Mouse (Mus musculus) midbrain, embryonic 12.5 days (tissue): ENCODE results near the gene Akt3. TPM values are rescaled to one million over a fixed set of nuclear protein-coding genes. Genes with fewer than 3 reads are reported as not detected.

Experiments
- ATAC-seq: fragments of 200-750 bp; cut with Nextera tagmentation; 2 replicates; pipeline ENCODE4 v1.8.0; 2017; ENCODE audit warnings: low read depth, moderate TSS enrichment, moderate library complexity; ENCODE audit not compliant: low FRiP score
- H3K27ac ChIP-seq: fragments of 300-500 bp; sonication (generic); replicated peaks from 2 replicates; pipeline ENCODE4 v1.5.1; 2016; ENCODE audit warnings: mild to moderate bottlenecking
- H3K27me3 ChIP-seq: fragments of 300-500 bp; sonication (generic); 2 replicates; pipeline ENCODE4 v1.6.1; 2016; ENCODE audit warnings: mild to moderate bottlenecking
- H3K36me3 ChIP-seq: fragments of 300-500 bp; sonication (generic); 2 replicates; pipeline ENCODE4 v1.6.1; 2016
- H3K4me1 ChIP-seq: fragments of 300-500 bp; sonication (generic); 2 replicates; pipeline ENCODE4 v1.6.1; 2016
- H3K4me2 ChIP-seq: fragments of 300-500 bp; sonication (generic); replicated peaks from 2 replicates; pipeline ENCODE4 v1.6.1; 2016; ENCODE audit warnings: mild to moderate bottlenecking, moderate library complexity
- H3K4me3 ChIP-seq: fragments of 300-500 bp; sonication (generic); 2 replicates; pipeline ENCODE4 v1.5.1; 2016; ENCODE audit warnings: mild to moderate bottlenecking
- H3K9ac ChIP-seq: fragments of 300-500 bp; sonication (generic); replicated peaks from 2 replicates; pipeline ENCODE4 v1.6.1; 2016; ENCODE audit warnings: mild to moderate bottlenecking, moderate library complexity
- H3K9me3 ChIP-seq: fragments of 300-500 bp; sonication (generic); 2 replicates; pipeline ENCODE4 v1.6.1; 2016; ENCODE audit warnings: mild to moderate bottlenecking
- WGBS: fragments of 180-500 bp; shearing (Covaris S2); methylation state at CpG from one replicate; pipeline ENCODE4 v1.1.7; 2016; 5-methylcytosine and 5-hydroxymethylcytosine counted together
- polyA plus RNA-seq: library from polyadenylated mRNA; unstranded; fragments of >200 nt; fragmentation: Nextera tagmentation; extraction: Ambion mirVana; gene quantifications from 2 replicates; pipeline ENCODE4 v1.2.1, GENCODE M21; 2016

The Akt3 gene
- polyA plus RNA-seq, 1 experiment from 2014 or later = 32.5 TPM

DNA sequence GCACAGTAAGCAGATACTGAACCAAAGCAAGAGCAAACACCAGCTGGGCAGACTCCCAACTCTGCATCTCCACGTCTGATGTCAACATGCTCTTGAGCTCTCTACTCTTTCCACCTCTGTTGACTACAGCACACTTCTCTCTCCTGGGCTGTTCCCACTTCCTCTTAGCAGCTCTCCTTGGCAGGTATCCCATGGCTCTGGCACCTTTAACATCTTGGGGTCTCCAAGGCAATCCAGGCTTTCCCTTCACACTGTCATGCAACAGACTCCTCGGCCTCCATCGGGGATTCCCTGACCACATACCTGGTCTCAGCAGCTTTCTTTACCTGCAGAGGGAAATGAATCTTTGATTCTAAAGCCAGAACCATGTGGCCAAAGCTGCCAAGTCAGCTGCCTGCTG, 250.6 kb downstream of the Akt3 start:
- no peaks in the 10 kb centered on the region for H3K36me3 ChIP-seq
- H3K9me3 ChIP-seq = no peaks in the 10 kb centered on the region
- H3K4me2 ChIP-seq = no peak overlapping the region
- H3K4me3 ChIP-seq = no peak overlapping the region
- no peak for ATAC-seq
- H3K27me3 ChIP-seq = no peaks in the 10 kb centered on the region
- peaks cover 61% of the 10 kb centered on the region for H3K4me1 ChIP-seq
- H3K9ac ChIP-seq = no peak overlapping the region
- 87% methylated on average over 3 of the region's 3 CpGs for WGBS
- no peak overlapping the region for H3K27ac ChIP-seq

DNA sequence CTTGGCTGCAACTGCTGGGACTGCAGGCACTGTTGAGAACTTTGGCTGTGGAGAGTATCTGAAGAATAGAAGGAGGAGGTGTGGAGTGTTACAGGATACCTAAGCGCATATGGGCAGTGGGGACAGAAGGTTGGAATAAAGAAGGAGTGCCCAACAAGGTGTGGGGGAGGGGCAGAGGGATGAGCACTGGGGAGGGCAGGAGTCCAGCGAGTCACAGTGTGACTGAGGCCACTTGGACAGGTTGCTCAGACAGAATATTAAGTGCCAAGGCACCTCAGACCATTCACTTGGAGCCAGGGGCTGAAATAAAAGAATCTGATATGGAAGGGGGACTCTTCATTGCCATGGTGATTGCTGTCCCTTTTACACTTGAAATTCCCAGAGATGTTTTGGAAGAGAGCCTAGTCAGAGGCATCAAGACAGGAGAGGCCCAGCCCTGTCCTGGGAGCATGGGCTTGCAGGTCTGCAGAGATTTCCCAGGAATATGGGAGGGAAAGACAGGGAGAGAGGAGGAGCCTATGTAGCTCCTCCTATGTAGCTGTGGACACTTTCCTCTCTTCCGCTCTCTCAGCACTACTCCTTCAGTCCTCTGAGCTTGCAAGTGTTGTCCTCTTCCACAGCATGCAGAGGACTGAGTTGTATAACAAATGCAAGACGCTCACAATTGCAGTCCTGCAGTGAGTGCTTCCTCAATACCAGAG, 253.8 kb downstream of the Akt3 start:
- ATAC-seq = peak; percentile 7; the same call in 1 of the 2 replicates
- Histone ChIP-seq H3K9ac (no peak overlapping the region), H3K4me3 (no peak overlapping the region), H3K36me3 (no peaks in the 10 kb centered on the region), H3K9me3 (no peaks in the 10 kb centered on the region), H3K27me3 (no peaks in the 10 kb centered on the region), H3K27ac (no peak overlapping the region), H3K4me2 (no peak overlapping the region), H3K4me1 (peaks cover 54% of the 10 kb centered on the region)
- 78% methylated on average over 4 of the region's 4 CpGs for WGBS

DNA sequence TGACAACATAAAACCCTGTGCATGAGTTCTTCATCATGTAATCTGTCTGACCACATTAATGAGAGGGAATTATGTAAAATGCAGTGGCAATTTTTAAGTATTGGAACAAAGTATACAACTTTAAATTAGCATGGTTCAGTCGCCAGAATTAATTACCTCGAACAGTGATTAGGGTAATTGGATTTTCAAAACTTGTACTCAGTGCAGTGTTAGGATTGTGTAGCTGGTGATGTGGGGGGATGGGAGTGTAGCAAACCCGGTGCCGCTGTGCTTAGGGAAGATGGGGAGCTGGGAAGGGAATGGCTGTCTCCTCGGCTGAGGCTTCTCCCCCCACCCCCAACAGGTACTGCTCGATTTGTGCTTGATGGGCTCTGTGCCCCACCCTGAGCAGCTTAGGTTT, 255.1 kb downstream of the Akt3 start:
- WGBS = 35% methylated on average over 6 of the region's 6 CpGs
- no peak overlapping the region for H3K9ac ChIP-seq
- H3K9me3 ChIP-seq = no peaks in the 10 kb centered on the region
- no peak overlapping the region for H3K27ac ChIP-seq
- H3K4me2 ChIP-seq = no peak overlapping the region
- peaks cover 56% of the 10 kb centered on the region for H3K4me1 ChIP-seq
- no peak overlapping the region for H3K4me3 ChIP-seq
- no peaks in the 10 kb centered on the region for H3K36me3 ChIP-seq
- ATAC-seq = no peak
- H3K27me3 ChIP-seq = no peaks in the 10 kb centered on the region

DNA sequence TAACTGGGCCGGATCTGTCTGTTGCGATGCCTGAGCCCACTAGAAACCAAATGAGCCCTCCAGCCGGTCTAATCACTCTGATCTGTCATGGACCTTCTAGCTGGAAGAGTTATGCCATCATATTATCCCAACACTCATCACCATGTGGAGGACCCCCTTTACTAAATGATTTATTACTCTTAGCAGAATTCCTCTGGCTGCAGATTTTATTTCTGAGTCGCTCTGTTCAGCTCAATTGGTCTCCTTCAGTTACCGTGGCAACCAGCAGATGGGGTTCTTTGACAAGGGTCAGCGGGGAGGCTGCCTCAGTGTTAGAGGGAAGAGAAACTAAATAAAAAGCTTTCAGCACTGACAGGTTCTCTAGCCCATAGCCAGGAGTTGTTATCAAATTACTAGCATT, 259.0 kb downstream of the Akt3 start:
- H3K4me1 ChIP-seq = peaks cover 82% of the 10 kb centered on the region
- no peak overlapping the region for H3K4me3 ChIP-seq
- peak overlapping the region; percentile 94 for H3K27ac ChIP-seq

DNA sequence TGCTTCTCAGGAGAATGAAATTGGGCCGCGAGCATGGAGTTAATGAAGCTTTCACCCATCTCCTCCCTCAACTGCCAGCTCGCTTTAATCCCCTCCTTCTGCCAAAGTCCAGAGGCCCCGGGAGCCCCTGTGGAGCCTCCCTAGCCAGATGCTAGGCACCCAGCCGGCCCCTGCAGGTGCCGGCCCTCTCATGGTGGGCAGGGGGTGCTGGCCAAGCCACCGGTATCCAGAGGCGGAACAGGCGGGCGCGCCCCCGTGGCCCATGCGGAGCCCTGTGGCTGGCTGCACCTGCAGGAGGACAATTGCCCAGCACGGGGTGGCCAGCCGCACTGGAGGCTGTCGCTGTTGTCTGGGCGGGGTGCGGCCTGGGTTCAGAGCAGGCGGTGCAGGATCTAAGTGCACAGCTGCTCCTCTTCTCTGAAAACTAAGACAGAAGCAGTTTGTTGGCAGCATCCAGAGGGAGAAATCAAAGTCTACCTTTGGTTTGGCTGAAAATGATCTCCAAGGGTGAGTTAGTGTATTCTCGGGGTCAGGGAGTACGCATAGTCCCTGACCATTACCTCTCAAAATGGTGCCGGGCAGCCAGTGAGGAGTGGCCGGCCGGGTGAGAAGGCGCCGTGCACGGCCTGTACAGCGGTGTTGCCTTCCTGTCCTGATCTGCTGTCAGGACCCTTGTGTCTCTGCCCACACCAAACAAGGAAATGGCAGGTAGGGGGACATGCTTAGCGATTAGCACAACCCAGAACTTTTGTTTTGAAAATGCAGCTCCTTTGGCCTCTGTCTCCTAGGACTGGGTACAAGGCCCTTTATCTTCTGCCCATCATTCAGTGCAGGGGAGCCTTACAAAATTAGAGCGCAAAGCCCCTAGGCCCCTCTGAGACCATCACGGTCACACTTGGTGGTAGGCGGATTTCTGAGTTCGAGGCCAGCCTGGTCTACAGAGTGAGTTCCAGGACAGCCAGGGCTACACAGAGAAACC, 260.0 kb downstream of the Akt3 start:
- no peaks in the 10 kb centered on the region for H3K27me3 ChIP-seq
- peak overlapping the region; percentile 46 for H3K9ac ChIP-seq
- peak overlapping the region; percentile 21 for H3K4me3 ChIP-seq
- H3K27ac ChIP-seq = peak overlapping the region; percentile 94
- ATAC-seq = peak; percentile 63
- H3K4me2 ChIP-seq = peak overlapping the region; percentile 47
- 17% methylated on average over 33 of the region's 33 CpGs for WGBS
- no peaks in the 10 kb centered on the region for H3K9me3 ChIP-seq
- H3K4me1 ChIP-seq = peaks cover 79% of the 10 kb centered on the region
- H3K36me3 ChIP-seq = no peaks in the 10 kb centered on the region

More for the DNA sequence above, 259.0 kb downstream of the Akt3 start:
- WGBS = 11% methylated on average over 6 of the region's 6 CpGs
- no peaks in the 10 kb centered on the region for H3K9me3 ChIP-seq
- no peaks in the 10 kb centered on the region for H3K27me3 ChIP-seq
- no peaks in the 10 kb centered on the region for H3K36me3 ChIP-seq
- ATAC-seq = peak; percentile 33; the same call in 1 of the 2 replicates
- peak overlapping the region; percentile 22 for H3K4me2 ChIP-seq
- H3K9ac ChIP-seq = no peak overlapping the region; the same call in 1 of the 2 replicates

DNA sequence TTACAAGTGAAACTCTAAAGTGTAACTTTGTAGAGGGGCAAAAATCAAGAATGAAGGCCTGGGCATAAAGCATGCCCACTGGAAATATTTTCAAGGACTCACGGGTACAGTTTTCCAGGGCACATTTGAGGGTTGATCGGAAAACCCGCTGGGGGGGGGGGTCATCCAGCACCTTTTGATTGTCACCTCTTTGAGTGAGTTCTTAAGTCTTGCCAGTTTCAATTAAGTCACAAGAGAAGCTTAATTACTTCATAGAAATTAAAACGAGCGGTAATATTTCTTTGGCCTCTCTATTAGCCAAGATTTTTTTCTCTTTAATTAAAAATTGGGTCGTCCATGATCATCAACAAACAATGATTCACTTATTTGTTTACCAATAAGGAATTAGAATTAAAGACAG, 260.7 kb downstream of the Akt3 start:
- ATAC-seq = no peak
- H3K9me3 ChIP-seq = no peaks in the 10 kb centered on the region
- peak overlapping the region; percentile 46; the same call in 1 of the 2 replicates for H3K9ac ChIP-seq
- no peaks in the 10 kb centered on the region for H3K36me3 ChIP-seq
- H3K4me1 ChIP-seq = peaks cover 82% of the 10 kb centered on the region
- H3K27me3 ChIP-seq = no peaks in the 10 kb centered on the region
- peak overlapping the region; percentile 94 for H3K27ac ChIP-seq
- WGBS = 18% methylated on average over 6 of the region's 6 CpGs
- peak overlapping the region; percentile 21; the same call in 1 of the 2 replicates for H3K4me3 ChIP-seq
- peak overlapping the region; percentile 47 for H3K4me2 ChIP-seq

DNA sequence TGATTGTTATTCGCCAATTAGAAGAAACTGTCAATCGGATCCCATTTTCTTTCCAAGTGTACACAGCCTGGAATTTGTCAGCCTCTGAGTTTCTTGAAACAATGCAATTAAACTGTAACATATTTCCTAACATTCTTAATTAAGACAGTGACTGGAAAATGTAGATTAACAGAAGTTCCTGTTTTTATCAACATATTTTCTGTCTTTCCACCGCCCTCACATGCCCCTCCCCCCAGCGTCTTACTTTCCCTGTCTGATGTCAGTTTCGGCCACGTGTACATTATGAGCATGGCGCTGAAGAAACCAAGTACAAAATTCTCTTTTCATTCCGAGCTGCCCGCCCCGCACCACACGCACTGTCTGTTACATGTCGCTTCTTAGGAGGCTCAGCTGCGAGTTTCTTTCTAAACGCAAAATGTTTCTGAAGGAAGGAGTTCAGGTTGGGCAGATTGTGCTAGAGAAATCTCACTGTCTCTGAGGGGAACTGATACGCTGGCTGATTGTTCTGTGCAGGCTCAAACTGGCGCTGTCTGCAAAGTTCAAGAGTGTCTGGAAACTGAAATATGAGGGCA, 261.3 kb downstream of the Akt3 start:
- no peak for ATAC-seq
- Histone ChIP-seq H3K4me3 (no peak overlapping the region), H3K36me3 (no peaks in the 10 kb centered on the region), H3K27me3 (no peaks in the 10 kb centered on the region), H3K9ac (0 out of 2 replicates have a peak overlapping the region, but pooled peaks have one; percentile 15), H3K9me3 (no peaks in the 10 kb centered on the region), H3K4me2 (peak overlapping the region; percentile 47), H3K27ac (peak overlapping the region; percentile 94), H3K4me1 (peaks cover 83% of the 10 kb centered on the region)
- WGBS = 23% methylated on average over 16 of the region's 16 CpGs

DNA sequence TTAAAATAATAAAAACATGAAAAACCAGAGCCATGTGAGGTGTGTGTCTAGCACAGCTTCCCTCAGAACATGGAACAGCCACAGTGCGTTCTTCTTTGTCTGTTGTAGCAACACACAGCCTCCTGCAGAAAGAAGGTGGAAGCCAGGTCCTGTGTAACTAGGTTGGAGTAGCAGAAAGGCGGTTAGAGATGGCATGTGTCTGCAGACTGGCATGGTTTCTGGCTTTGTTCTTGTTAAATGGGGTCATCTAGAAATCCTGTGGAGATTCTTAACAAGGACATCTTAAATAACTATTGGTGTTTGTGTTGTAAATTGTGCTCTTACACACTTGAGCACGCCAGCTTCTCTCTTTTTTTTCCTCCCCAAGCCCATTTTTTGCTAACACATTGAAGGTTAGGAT, 261.8 kb downstream of the Akt3 start:
- Histone ChIP-seq H3K9ac (no peak overlapping the region), H3K27me3 (no peaks in the 10 kb centered on the region), H3K36me3 (no peaks in the 10 kb centered on the region), H3K9me3 (no peaks in the 10 kb centered on the region), H3K27ac (peak overlapping the region; percentile 94), H3K4me2 (peak overlapping the region; percentile 47; the same call in 1 of the 2 replicates), H3K4me1 (peaks cover 79% of the 10 kb centered on the region), H3K4me3 (no peak overlapping the region)
- no peak for ATAC-seq
- 69% methylated on average over 3 of the region's 3 CpGs for WGBS

DNA sequence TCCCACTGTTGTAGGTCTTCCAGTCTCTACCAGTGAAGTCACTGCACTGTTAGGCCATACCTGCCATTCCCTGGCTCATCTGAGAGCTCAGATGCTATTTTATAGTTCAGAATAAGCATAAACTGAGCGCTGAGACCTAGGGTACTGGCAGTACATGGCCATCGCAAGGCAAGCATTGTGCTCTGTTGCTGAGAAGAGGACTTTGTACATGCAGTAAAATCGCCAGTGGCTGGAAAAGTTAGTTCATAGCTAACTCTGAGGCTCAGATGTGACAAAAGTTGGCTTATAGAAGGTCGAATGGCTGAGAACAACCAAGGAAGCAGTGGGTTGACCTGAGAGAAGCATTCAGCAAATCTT, 262.6 kb downstream of the Akt3 start:
- H3K9me3 ChIP-seq = no peaks in the 10 kb centered on the region
- no peaks in the 10 kb centered on the region for H3K36me3 ChIP-seq
- no peaks in the 10 kb centered on the region for H3K27me3 ChIP-seq
- H3K9ac ChIP-seq = no peak overlapping the region
- H3K4me1 ChIP-seq = peaks cover 73% of the 10 kb centered on the region
- 70% methylated on average over 4 of the region's 4 CpGs for WGBS
- no peak for ATAC-seq
- H3K27ac ChIP-seq = peak overlapping the region; percentile 94
- 0 out of 2 replicates have a peak overlapping the region, but pooled peaks have one; percentile 17 for H3K4me2 ChIP-seq
- no peak overlapping the region for H3K4me3 ChIP-seq

DNA sequence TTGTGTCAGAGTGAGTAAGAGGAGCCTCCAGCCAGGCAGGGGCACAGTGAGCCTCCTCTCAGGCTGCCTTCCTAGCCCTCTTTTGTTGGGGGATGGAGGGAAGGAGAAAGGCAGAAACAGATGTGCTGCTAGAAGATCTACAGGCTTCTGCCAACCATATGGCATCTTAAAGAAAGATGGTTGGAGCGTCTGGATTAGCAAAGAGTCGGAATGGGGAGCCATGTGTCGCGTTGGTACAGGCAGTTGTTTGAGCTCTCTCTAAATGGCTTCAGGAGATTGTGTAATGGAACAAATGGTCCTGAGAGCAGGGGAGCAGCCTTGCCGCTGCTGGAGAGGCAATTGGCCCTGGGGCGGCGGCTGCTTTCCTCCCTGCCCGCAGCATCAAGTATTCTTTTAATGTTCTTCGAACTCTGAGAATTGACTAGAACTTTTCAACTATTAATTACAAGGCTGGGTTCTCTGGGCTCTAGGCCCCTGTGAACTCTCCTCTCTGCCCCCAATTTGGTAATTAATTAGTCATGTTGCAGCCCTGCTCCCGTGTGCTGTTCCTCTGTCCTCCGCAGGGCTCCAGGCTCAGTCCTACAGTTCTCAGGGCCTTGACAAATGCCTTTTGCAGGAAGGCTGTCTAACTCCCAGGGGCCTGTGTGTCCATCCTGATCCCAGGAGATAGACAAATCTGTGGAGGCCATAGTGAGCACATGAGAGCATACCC, 263.1 kb downstream of the Akt3 start:
- WGBS = 17% methylated on average over 11 of the region's 11 CpGs
- peak overlapping the region; percentile 17; the same call in 1 of the 2 replicates for H3K4me2 ChIP-seq

DNA sequence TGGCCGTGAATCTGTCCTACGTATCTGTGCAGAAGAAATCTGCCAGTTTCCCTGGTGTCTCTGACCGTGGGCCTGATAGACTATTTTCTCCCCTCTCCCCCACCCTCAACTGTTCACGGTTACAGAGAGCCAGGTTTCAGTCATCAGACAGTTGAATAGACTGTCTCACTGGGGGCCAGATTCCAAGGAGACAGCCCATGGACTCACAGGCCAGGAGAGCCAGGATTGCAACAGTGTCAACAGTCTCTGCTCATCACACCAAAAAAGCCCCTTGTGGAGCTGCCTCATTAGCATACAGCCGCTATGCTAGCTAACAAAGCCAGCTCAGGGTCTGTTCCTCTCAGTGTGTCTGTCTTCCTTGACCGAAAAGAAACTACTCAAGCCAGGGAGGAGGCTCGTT, 263.9 kb downstream of the Akt3 start:
- Histone ChIP-seq H3K27ac (peak overlapping the region; percentile 94), H3K9ac (peak overlapping the region; percentile 31; the same call in 1 of the 2 replicates), H3K9me3 (no peaks in the 10 kb centered on the region), H3K27me3 (no peaks in the 10 kb centered on the region), H3K36me3 (no peaks in the 10 kb centered on the region), H3K4me2 (no peak overlapping the region; the same call in none of the 2 replicates), H3K4me3 (no peak overlapping the region), H3K4me1 (peaks cover 76% of the 10 kb centered on the region)
- WGBS = 5% methylated on average over 7 of the region's 7 CpGs
- ATAC-seq = peak; percentile 80

More for the DNA sequence above, 263.1 kb downstream of the Akt3 start:
- ATAC-seq = peak; percentile 48
- no peaks in the 10 kb centered on the region for H3K36me3 ChIP-seq
- no peaks in the 10 kb centered on the region for H3K9me3 ChIP-seq
- peak overlapping the region; percentile 94 for H3K27ac ChIP-seq
- peak overlapping the region; percentile 31; the same call in 1 of the 2 replicates for H3K9ac ChIP-seq
- H3K4me3 ChIP-seq = no peak overlapping the region
- H3K27me3 ChIP-seq = no peaks in the 10 kb centered on the region
- H3K4me1 ChIP-seq = peaks cover 75% of the 10 kb centered on the region
